Mouse (Mus musculus): ENCODE results near the gene E030018B13Rik. TPM values are rescaled to one million over a fixed set of nuclear protein-coding genes. Genes with fewer than 3 reads are reported as not detected.

The E030018B13Rik gene
- polyA plus RNA-seq, 1 experiment from 2014 or later, result 0.30 TPM

- Histone ChIP-seq H3K27me3 (replicated peaks; ENCODE audit: control insufficient read depth, insufficient read depth, low read length) (no peaks in the 10 kb centered on the region), H3K4me3 (ENCODE audit: low read depth, low read length) (no peak overlapping the region), H3K27ac (ENCODE audit: low read depth) (no peak overlapping the region), H3K9me3 (ENCODE audit: control insufficient read depth, low read length) (no peaks in the 10 kb centered on the region), H3K36me3 (ENCODE audit: control insufficient read depth, insufficient read depth, low read length) (peaks cover 10% of the 10 kb centered on the region; the same call in 1 of the 2 replicates), H3K9ac (ENCODE audit: low read length) (no peak overlapping the region), H3K4me2 (ENCODE audit: low read length) (no peak overlapping the region), H3K4me1 (replicated peaks; ENCODE audit: control insufficient read depth, insufficient read depth, low read length) (peaks cover 6% of the 10 kb centered on the region; the same call in 1 of the 2 replicates)
- ATAC-seq (replicated peaks; ENCODE audit: low FRiP score, low TSS enrichment, low read depth) (no peak), DNase-seq (ENCODE audit: low spot score) (no peak)
- 81% methylated on average over 4 of the region's 4 CpGs for WGBS
Observed at GRCm38 (mm10) chr7:63894662-63895061, 22.0 kb upstream of the E030018B13Rik start.

DNA sequence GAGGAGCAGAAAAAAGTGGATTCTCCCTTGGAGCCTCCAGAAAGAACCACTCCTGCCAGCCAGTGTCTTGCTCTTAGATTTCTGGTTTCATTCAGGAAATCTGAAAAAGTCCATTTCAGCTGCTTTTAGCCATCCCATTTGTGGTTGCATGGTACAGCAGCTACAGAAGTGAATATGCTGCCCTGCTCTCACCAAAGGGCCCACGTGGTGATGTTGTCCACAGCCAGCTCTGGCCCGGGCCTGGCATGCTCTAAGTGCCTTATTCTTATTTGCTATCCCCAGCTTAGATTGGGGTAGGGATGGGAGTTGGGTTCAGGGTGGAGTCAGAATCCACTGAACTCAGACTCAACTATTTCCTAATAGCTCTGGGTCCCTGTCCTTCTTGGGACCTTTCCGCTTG, 21.4 kb upstream of the E030018B13Rik start:
- no peak overlapping the region for H3K4me2 ChIP-seq (ENCODE audit: low read length)
- no peaks in the 10 kb centered on the region for H3K27me3 ChIP-seq (replicated peaks; ENCODE audit: control insufficient read depth, insufficient read depth, low read length)
- DNase-seq (ENCODE audit: low spot score) (no peak), ATAC-seq (replicated peaks; ENCODE audit: low FRiP score, low TSS enrichment, low read depth) (no peak)
- WGBS, result 89% methylated on average over 3 of the region's 3 CpGs
- H3K36me3 ChIP-seq (ENCODE audit: control insufficient read depth, insufficient read depth, low read length), result 0 out of 2 replicates have a peak, but pooled peaks cover 5% of the 10 kb centered on the region
- H3K27ac ChIP-seq (ENCODE audit: low read depth), result no peak overlapping the region
- H3K4me3 ChIP-seq (ENCODE audit: low read depth, low read length), result no peak overlapping the region
- H3K9me3 ChIP-seq (ENCODE audit: control insufficient read depth, low read length), result no peaks in the 10 kb centered on the region
- H3K4me1 ChIP-seq (replicated peaks; ENCODE audit: control insufficient read depth, insufficient read depth, low read length), result peaks cover 6% of the 10 kb centered on the region; the same call in 1 of the 2 replicates
- H3K9ac ChIP-seq (ENCODE audit: low read length), result no peak overlapping the region

DNA sequence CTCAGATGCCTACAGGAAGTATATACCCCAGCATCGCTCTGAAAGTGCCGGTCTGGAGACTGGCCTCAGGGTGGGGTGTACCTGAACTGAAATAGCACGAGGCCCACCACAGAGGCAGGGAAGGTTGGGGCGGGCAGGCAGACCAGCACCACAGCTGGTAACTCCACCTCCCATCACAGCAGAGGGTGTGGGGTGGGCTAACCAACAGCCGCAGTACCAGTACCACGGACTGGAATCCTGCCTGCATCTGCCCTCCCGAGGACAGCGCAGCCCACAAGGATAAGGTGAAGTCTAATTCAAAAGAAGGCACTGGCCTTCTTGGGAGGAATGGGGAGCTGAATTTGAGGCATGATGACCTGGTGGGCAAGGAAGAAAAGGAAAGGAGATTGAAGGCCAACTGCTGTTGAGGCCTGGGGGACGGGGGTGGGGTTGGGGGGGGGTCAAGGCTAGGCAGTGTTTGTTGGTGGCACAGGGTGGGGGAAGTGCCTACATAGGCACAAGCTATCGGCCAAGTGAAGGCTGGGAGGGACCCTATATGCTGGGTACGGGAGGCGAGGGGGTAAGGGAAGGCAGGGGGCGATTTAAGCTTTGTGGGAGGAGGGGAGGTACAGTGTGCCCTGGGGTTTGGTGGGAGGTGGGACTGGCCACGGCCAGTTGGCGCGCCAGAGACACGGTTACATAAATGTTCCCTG, 20.2 kb upstream of the E030018B13Rik start:
- no peaks in the 10 kb centered on the region for H3K27me3 ChIP-seq (replicated peaks; ENCODE audit: control insufficient read depth, insufficient read depth, low read length)
- peak; percentile 28; the same call in 1 of the 2 replicates for ATAC-seq (replicated peaks; ENCODE audit: low FRiP score, low TSS enrichment, low read depth)
- H3K9ac ChIP-seq (ENCODE audit: low read length), result peak overlapping the region; percentile 35
- peak overlapping the region; percentile 80; the same call in 1 of the 2 replicates for H3K27ac ChIP-seq (ENCODE audit: low read depth)
- H3K36me3 ChIP-seq (ENCODE audit: control insufficient read depth, insufficient read depth, low read length), result no peaks in the 10 kb centered on the region
- no peaks in the 10 kb centered on the region for H3K9me3 ChIP-seq (ENCODE audit: control insufficient read depth, low read length)
- H3K4me2 ChIP-seq (ENCODE audit: low read length), result peak overlapping the region; percentile 61
- H3K4me1 ChIP-seq (replicated peaks; ENCODE audit: control insufficient read depth, insufficient read depth, low read length), result peaks cover 6% of the 10 kb centered on the region; the same call in 1 of the 2 replicates
- H3K4me3 ChIP-seq (ENCODE audit: low read depth, low read length), result peak overlapping the region; percentile 33
- no peak for DNase-seq (ENCODE audit: low spot score)
- 19% methylated on average over 17 of the region's 17 CpGs for WGBS

DNA sequence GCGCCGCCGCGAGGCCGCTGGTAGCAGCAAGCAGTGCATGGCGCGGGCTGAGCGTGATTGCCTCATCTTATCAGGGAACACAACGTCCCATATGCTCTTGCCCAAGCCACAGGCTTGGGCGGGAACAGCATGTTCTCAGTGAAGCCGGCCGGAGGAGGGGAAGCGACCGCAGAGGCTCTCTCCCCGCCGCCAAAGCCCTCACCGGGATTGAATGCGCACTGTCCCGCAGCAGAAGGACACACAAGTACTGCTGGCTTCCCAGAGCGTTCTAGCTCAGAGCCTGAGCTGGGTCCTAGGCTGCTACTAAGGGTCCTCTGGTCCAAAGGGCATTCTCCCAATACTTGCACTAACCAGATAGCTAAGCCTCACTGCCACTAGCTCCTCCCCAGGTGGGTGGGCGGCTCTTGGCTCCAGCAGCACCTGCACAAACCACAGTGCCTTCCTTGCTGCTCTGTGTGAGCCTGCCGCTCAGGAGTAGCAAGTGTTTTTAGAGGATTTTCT, 19.6 kb upstream of the E030018B13Rik start:
- Histone ChIP-seq H3K9ac (ENCODE audit: low read length) (peak overlapping the region; percentile 35), H3K27me3 (replicated peaks; ENCODE audit: control insufficient read depth, insufficient read depth, low read length) (no peaks in the 10 kb centered on the region), H3K4me3 (ENCODE audit: low read depth, low read length) (peak overlapping the region; percentile 33), H3K9me3 (ENCODE audit: control insufficient read depth, low read length) (no peaks in the 10 kb centered on the region), H3K4me2 (ENCODE audit: low read length) (peak overlapping the region; percentile 61), H3K27ac (ENCODE audit: low read depth) (peak overlapping the region; percentile 80), H3K4me1 (replicated peaks; ENCODE audit: control insufficient read depth, insufficient read depth, low read length) (peaks cover 6% of the 10 kb centered on the region; the same call in 1 of the 2 replicates), H3K36me3 (ENCODE audit: control insufficient read depth, insufficient read depth, low read length) (no peaks in the 10 kb centered on the region)
- ATAC-seq (replicated peaks; ENCODE audit: low FRiP score, low TSS enrichment, low read depth) (peak; percentile 94), DNase-seq (ENCODE audit: low spot score) (peak; percentile 86)
- WGBS, result 1% methylated on average over 22 of the region's 22 CpGs

DNA sequence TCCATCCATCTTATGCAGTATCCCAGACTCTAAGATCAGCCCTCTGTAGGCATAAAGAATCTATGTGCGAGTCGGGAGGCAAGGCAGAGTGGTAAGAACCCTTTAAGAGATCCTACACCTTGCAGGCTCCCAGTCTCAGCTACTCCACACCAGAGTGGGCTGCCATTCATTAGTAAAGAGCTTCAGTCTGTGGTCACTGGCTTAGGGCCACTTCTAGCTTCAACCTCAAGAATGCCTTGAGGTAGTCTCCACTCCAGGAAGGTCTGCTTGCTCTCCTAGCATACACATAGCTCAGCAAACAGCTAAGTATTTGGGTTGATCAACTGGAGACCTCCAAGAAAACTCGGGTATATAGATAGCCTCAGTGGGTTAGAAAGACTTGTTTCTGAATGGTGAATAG, 19.0 kb upstream of the E030018B13Rik start:
- peak overlapping the region; percentile 80 for H3K27ac ChIP-seq (ENCODE audit: low read depth)
- DNase-seq (ENCODE audit: low spot score) (no peak), ATAC-seq (replicated peaks; ENCODE audit: low FRiP score, low TSS enrichment, low read depth) (no peak)
- H3K27me3 ChIP-seq (replicated peaks; ENCODE audit: control insufficient read depth, insufficient read depth, low read length), result no peaks in the 10 kb centered on the region
- peak overlapping the region; percentile 61 for H3K4me2 ChIP-seq (ENCODE audit: low read length)
- H3K4me1 ChIP-seq (replicated peaks; ENCODE audit: control insufficient read depth, insufficient read depth, low read length), result peaks cover 6% of the 10 kb centered on the region; the same call in 1 of the 2 replicates
- no peaks in the 10 kb centered on the region for H3K9me3 ChIP-seq (ENCODE audit: control insufficient read depth, low read length)
- no peak overlapping the region; the same call in 1 of the 2 replicates for H3K9ac ChIP-seq (ENCODE audit: low read length)
- WGBS, result 38% methylated on average over 3 of the region's 3 CpGs
- H3K4me3 ChIP-seq (ENCODE audit: low read depth, low read length), result peak overlapping the region; percentile 33; the same call in 1 of the 2 replicates
- no peaks in the 10 kb centered on the region for H3K36me3 ChIP-seq (ENCODE audit: control insufficient read depth, insufficient read depth, low read length)

- no peak overlapping the region for H3K4me2 ChIP-seq (ENCODE audit: low read length)
- H3K36me3 ChIP-seq (ENCODE audit: control insufficient read depth, insufficient read depth, low read length), result no peaks in the 10 kb centered on the region
- H3K4me3 ChIP-seq (ENCODE audit: low read depth, low read length), result no peak overlapping the region
- ATAC-seq (replicated peaks; ENCODE audit: low FRiP score, low TSS enrichment, low read depth) (no peak), DNase-seq (ENCODE audit: low spot score) (no peak)
- H3K27ac ChIP-seq (ENCODE audit: low read depth), result no peak overlapping the region
- H3K9ac ChIP-seq (ENCODE audit: low read length), result no peak overlapping the region
- WGBS, result 83% methylated on average over 6 of the region's 6 CpGs
- no peaks in the 10 kb centered on the region for H3K9me3 ChIP-seq (ENCODE audit: control insufficient read depth, low read length)
- peaks cover 9% of the 10 kb centered on the region; the same call in 1 of the 2 replicates for H3K4me1 ChIP-seq (replicated peaks; ENCODE audit: control insufficient read depth, insufficient read depth, low read length)
- H3K27me3 ChIP-seq (replicated peaks; ENCODE audit: control insufficient read depth, insufficient read depth, low read length), result no peaks in the 10 kb centered on the region
Observed at GRCm38 (mm10) chr7:63898201-63898600, 18.5 kb upstream of the E030018B13Rik start.

GRCm38 (mm10) chr7:63899925-63900324, 16.7 kb upstream of the E030018B13Rik start:
- Histone ChIP-seq H3K9ac (ENCODE audit: low read length) (no peak overlapping the region), H3K27me3 (replicated peaks; ENCODE audit: control insufficient read depth, insufficient read depth, low read length) (no peaks in the 10 kb centered on the region), H3K4me3 (ENCODE audit: low read depth, low read length) (no peak overlapping the region), H3K9me3 (ENCODE audit: control insufficient read depth, low read length) (no peaks in the 10 kb centered on the region), H3K36me3 (ENCODE audit: control insufficient read depth, insufficient read depth, low read length) (no peaks in the 10 kb centered on the region), H3K27ac (ENCODE audit: low read depth) (no peak overlapping the region), H3K4me1 (replicated peaks; ENCODE audit: control insufficient read depth, insufficient read depth, low read length) (peaks cover 9% of the 10 kb centered on the region; the same call in 1 of the 2 replicates), H3K4me2 (ENCODE audit: low read length) (no peak overlapping the region)
- ATAC-seq (replicated peaks; ENCODE audit: low FRiP score, low TSS enrichment, low read depth) (no peak), DNase-seq (ENCODE audit: low spot score) (no peak)
- WGBS, result 89% methylated on average over 8 of the region's 8 CpGs

GRCm38 (mm10) chr7:63900411-63900810, 16.2 kb upstream of the E030018B13Rik start:
- H3K27ac ChIP-seq (ENCODE audit: low read depth), result no peak overlapping the region
- no peaks in the 10 kb centered on the region for H3K36me3 ChIP-seq (ENCODE audit: control insufficient read depth, insufficient read depth, low read length)
- H3K9me3 ChIP-seq (ENCODE audit: control insufficient read depth, low read length), result no peaks in the 10 kb centered on the region
- no peak for DNase-seq (ENCODE audit: low spot score)
- H3K9ac ChIP-seq (ENCODE audit: low read length), result no peak overlapping the region
- no peak overlapping the region for H3K4me2 ChIP-seq (ENCODE audit: low read length)
- no peak for ATAC-seq (replicated peaks; ENCODE audit: low FRiP score, low TSS enrichment, low read depth)
- no peaks in the 10 kb centered on the region for H3K27me3 ChIP-seq (replicated peaks; ENCODE audit: control insufficient read depth, insufficient read depth, low read length)
- peaks cover 9% of the 10 kb centered on the region; the same call in 1 of the 2 replicates for H3K4me1 ChIP-seq (replicated peaks; ENCODE audit: control insufficient read depth, insufficient read depth, low read length)
- WGBS, result 96% methylated on average over 2 of the region's 2 CpGs
- no peak overlapping the region for H3K4me3 ChIP-seq (ENCODE audit: low read depth, low read length)
